Mouse (Mus musculus): Measurements from ENCODE around the gene Gm49378. TPM values are rescaled to one million over a fixed set of nuclear protein-coding genes. Genes with fewer than 3 reads are reported as not detected.
A peak's percentile ranks its signal among the peaks of the same experiment; 100 is the strongest.

Gene Gm49378
- polyA plus RNA-seq, 1 experiment = 3.4 TPM

GRCm38 (mm10) chr14:55585566-55585960 is 52.1 kb downstream of the Gm49378 start:
- Histone ChIP-seq H3K4me1 (ENCODE audit: control insufficient read depth, insufficient read depth, insufficient read length, low read length) (peaks cover 5% of the 10 kb centered on the region; the same call in 1 of the 2 replicates), H3K4me3 (ENCODE audit: insufficient read depth, low read depth, low read length) (no peak overlapping the region), H3K27ac (replicated peaks; ENCODE audit: low read depth, low read length) (peak overlapping the region; percentile 32)

GRCm38 (mm10) chr14:55584702-55585565 is 52.8 kb downstream of the Gm49378 start, which contains the start of gene Emc9:
Gene Emc9, minus strand, starts transcription at chr14:55585302.
- peaks cover 3% of the 10 kb centered on the region; the same call in 1 of the 2 replicates for H3K4me1 ChIP-seq (ENCODE audit: control insufficient read depth, insufficient read depth, insufficient read length, low read length)
- H3K27ac ChIP-seq (replicated peaks; ENCODE audit: low read depth, low read length) = peak within 1 kb of the TSS; percentile 55
- H3K4me3 ChIP-seq (ENCODE audit: insufficient read depth, low read depth, low read length) = peak within 1 kb of the TSS; percentile 81

GRCm38 (mm10) chr14:55584303-55584701 is 53.4 kb downstream of the Gm49378 start:
- H3K4me1 ChIP-seq (ENCODE audit: control insufficient read depth, insufficient read depth, insufficient read length, low read length) = no peaks in the 10 kb centered on the region

GRCm38 (mm10) chr14:55581981-55582681 is 55.6 kb downstream of the Gm49378 start:
- H3K4me1 ChIP-seq (ENCODE audit: control insufficient read depth, insufficient read depth, insufficient read length, low read length) = no peaks in the 10 kb centered on the region
- no peak overlapping the region for H3K27ac ChIP-seq (replicated peaks; ENCODE audit: low read depth, low read length)
- no peak overlapping the region for H3K4me3 ChIP-seq (ENCODE audit: insufficient read depth, low read depth, low read length)

More at GRCm38 (mm10) chr14:55584303-55584701, 53.4 kb downstream of the Gm49378 start:
- no peak overlapping the region for H3K27ac ChIP-seq (replicated peaks; ENCODE audit: low read depth, low read length)
- H3K4me3 ChIP-seq (ENCODE audit: insufficient read depth, low read depth, low read length) = peak overlapping the region; percentile 81

- Histone ChIP-seq H3K4me1 (ENCODE audit: control insufficient read depth, insufficient read depth, insufficient read length, low read length) (no peaks in the 10 kb centered on the region), H3K4me3 (ENCODE audit: insufficient read depth, low read depth, low read length) (no peak overlapping the region), H3K27ac (replicated peaks; ENCODE audit: low read depth, low read length) (no peak overlapping the region)
These were observed 57.0 kb downstream of the Gm49378 start for GRCm38 (mm10) chr14:55580731-55581130.

GRCm38 (mm10) chr14:55579511-55580496 is 57.9 kb downstream of the Gm49378 start:
- Histone ChIP-seq H3K4me3 (ENCODE audit: insufficient read depth, low read depth, low read length) (no peak overlapping the region), H3K4me1 (ENCODE audit: control insufficient read depth, insufficient read depth, insufficient read length, low read length) (no peaks in the 10 kb centered on the region), H3K27ac (replicated peaks; ENCODE audit: low read depth, low read length) (no peak overlapping the region)

Other genes starting within 250 kb of the Gm49378 start
- gene Dhrs4, start 159.1 kb downstream of the Gm49378 start, polyA plus RNA-seq (2012; ENCODE audit: insufficient read depth, insufficient read length, missing spikeins) = 176 and 206 TPM in 2 replicates
- 0.48 and 0.54 TPM in 2 replicates for gene Carmil3, start 147.2 kb downstream of the Gm49378 start, polyA plus RNA-seq (2012; ENCODE audit: insufficient read depth, insufficient read length, missing spikeins)
- gene Cpne6, start 127.5 kb downstream of the Gm49378 start, polyA plus RNA-seq (2012; ENCODE audit: insufficient read depth, insufficient read length, missing spikeins) = not detected in 2 replicates
- not detected in 2 replicates for gene Nrl, start 112.9 kb downstream of the Gm49378 start, polyA plus RNA-seq (2012; ENCODE audit: insufficient read depth, insufficient read length, missing spikeins)
- gene Pck2, start 97.6 kb downstream of the Gm49378 start, polyA plus RNA-seq (2012; ENCODE audit: insufficient read depth, insufficient read length, missing spikeins) = 5.0 and 10.3 TPM in 2 replicates
- 45.4 and 56.7 TPM in 2 replicates for gene Dcaf11, start 77.9 kb downstream of the Gm49378 start, polyA plus RNA-seq (2012; ENCODE audit: insufficient read depth, insufficient read length, missing spikeins)
- gene A730061H03Rik, start 77.5 kb downstream of the Gm49378 start, polyA plus RNA-seq (2012; ENCODE audit: insufficient read depth, insufficient read length, missing spikeins) = not detected in 2 replicates
- 4.7 and 5.4 TPM in 2 replicates for gene Fitm1, start 62.3 kb downstream of the Gm49378 start, polyA plus RNA-seq (2012; ENCODE audit: insufficient read depth, insufficient read length, missing spikeins)
- gene Psme1, start 59.8 kb downstream of the Gm49378 start, polyA plus RNA-seq (2012; ENCODE audit: insufficient read depth, insufficient read length, missing spikeins) = 191 and 217 TPM in 2 replicates
- 42.1 and 45.5 TPM in 2 replicates for gene Emc9, start 52.6 kb downstream of the Gm49378 start, polyA plus RNA-seq (2012; ENCODE audit: insufficient read depth, insufficient read length, missing spikeins)
- 248 and 256 TPM in 2 replicates for gene Psme2, start 46.8 kb downstream of the Gm49378 start, polyA plus RNA-seq (2012; ENCODE audit: insufficient read depth, insufficient read length, missing spikeins)
- 11.1 and 12.0 TPM in 2 replicates for gene Rnf31, start 46.2 kb downstream of the Gm49378 start, polyA plus RNA-seq (2012; ENCODE audit: insufficient read depth, insufficient read length, missing spikeins)
- gene Irf9, start 34.3 kb downstream of the Gm49378 start, polyA plus RNA-seq (2012; ENCODE audit: insufficient read depth, insufficient read length, missing spikeins) = 4.8 and 7.4 TPM in 2 replicates
- gene Rec8, start 19.9 kb downstream of the Gm49378 start, polyA plus RNA-seq (2012; ENCODE audit: insufficient read depth, insufficient read length, missing spikeins) = not detected in 2 replicates
- gene Ipo4, start 1.9 kb downstream of the Gm49378 start, polyA plus RNA-seq (2012; ENCODE audit: insufficient read depth, insufficient read length, missing spikeins) = 25.0 and 31.0 TPM in 2 replicates
- gene Tm9sf1, start 5.9 kb upstream of the Gm49378 start, polyA plus RNA-seq (2012; ENCODE audit: insufficient read depth, insufficient read length, missing spikeins) = 21.6 and 26.6 TPM in 2 replicates
- gene Tssk4, start 12.3 kb upstream of the Gm49378 start, polyA plus RNA-seq (2012; ENCODE audit: insufficient read depth, insufficient read length, missing spikeins) = not detected in 2 replicates
- 29.0 and 33.3 TPM in 2 replicates for gene Mdp1, start 22.6 kb upstream of the Gm49378 start, polyA plus RNA-seq (2012; ENCODE audit: insufficient read depth, insufficient read length, missing spikeins)
- gene Gmpr2, start 34.0 kb upstream of the Gm49378 start, polyA plus RNA-seq (2012; ENCODE audit: insufficient read depth, insufficient read length, missing spikeins) = 19.8 and 20.3 TPM in 2 replicates
- gene Nedd8, start 34.2 kb upstream of the Gm49378 start, polyA plus RNA-seq (2012; ENCODE audit: insufficient read depth, insufficient read length, missing spikeins) = 243 and 245 TPM in 2 replicates
- gene Tinf2, start 43.9 kb upstream of the Gm49378 start, polyA plus RNA-seq (2012; ENCODE audit: insufficient read depth, insufficient read length, missing spikeins) = 8.2 and 9.2 TPM in 2 replicates
- gene Tgm1, start 76.0 kb upstream of the Gm49378 start, polyA plus RNA-seq (2012; ENCODE audit: insufficient read depth, insufficient read length, missing spikeins) = not detected in 2 replicates
- 8.9 and 10.1 TPM in 2 replicates for gene Rabggta, start 84.4 kb upstream of the Gm49378 start, polyA plus RNA-seq (2012; ENCODE audit: insufficient read depth, insufficient read length, missing spikeins)
- gene Dhrs1, start 107.8 kb upstream of the Gm49378 start, polyA plus RNA-seq (2012; ENCODE audit: insufficient read depth, insufficient read length, missing spikeins) = 58.8 and 101 TPM in 2 replicates
- 4.8 and 5.5 TPM in 2 replicates for gene Nop9, start 107.8 kb upstream of the Gm49378 start, polyA plus RNA-seq (2012; ENCODE audit: insufficient read depth, insufficient read length, missing spikeins)
- 16.3 and 27.9 TPM in 2 replicates for gene Cideb, start 120.6 kb upstream of the Gm49378 start, polyA plus RNA-seq (2012; ENCODE audit: insufficient read depth, insufficient read length, missing spikeins)
- not detected in 2 replicates for gene Ltb4r2, start 123.5 kb upstream of the Gm49378 start, polyA plus RNA-seq (2012; ENCODE audit: insufficient read depth, insufficient read length, missing spikeins)
- not detected in 2 replicates for gene Ltb4r1, start 128.1 kb upstream of the Gm49378 start, polyA plus RNA-seq (2012; ENCODE audit: insufficient read depth, insufficient read length, missing spikeins)
- 4.1 and 6.3 TPM in 2 replicates for gene Adcy4, start 146.2 kb upstream of the Gm49378 start, polyA plus RNA-seq (2012; ENCODE audit: insufficient read depth, insufficient read length, missing spikeins)
- 3.7 and 5.0 TPM in 2 replicates for gene Ripk3, start 151.0 kb upstream of the Gm49378 start, polyA plus RNA-seq (2012; ENCODE audit: insufficient read depth, insufficient read length, missing spikeins)
- gene Nfatc4, start 185.2 kb upstream of the Gm49378 start, polyA plus RNA-seq (2012; ENCODE audit: insufficient read depth, insufficient read length, missing spikeins) = 1.5 and 1.8 TPM in 2 replicates
- 0.87 and 1.0 TPM in 2 replicates for gene Nynrin, start 216.1 kb upstream of the Gm49378 start, polyA plus RNA-seq (2012; ENCODE audit: insufficient read depth, insufficient read length, missing spikeins)
- not detected in 2 replicates for gene Cbln3, start 246.5 kb upstream of the Gm49378 start, polyA plus RNA-seq (2012; ENCODE audit: insufficient read depth, insufficient read length, missing spikeins)
- gene Khnyn, start 247.1 kb upstream of the Gm49378 start, polyA plus RNA-seq (2012; ENCODE audit: insufficient read depth, insufficient read length, missing spikeins) = 4.2 and 5.5 TPM in 2 replicates